Comparison of ENCODE assay signal across 19 mouse cellular contexts in genomic region chr1:119499456-119499855, GRCm38 (mm10).
"Had no signal": no experiment of that assay in that cellular context is flagged by ENCODE, and none has a peak within 500 bp of the region (broad histone marks: within the 10 kb centered on the region; RNA-seq: fewer than 3 reads in every experiment).

No protein-coding gene starts in this region.

- H3K27ac ChIP-seq: left cerebral cortex, adult 2 months; liver, embryonic 14.5 days; midbrain, embryonic 10.5 days; midbrain, embryonic 13.5 days; neural tube, embryonic 13.5 days had no signal

- H3K4me2 ChIP-seq: lung, embryonic 14.5 days; midbrain, embryonic 13.5 days; neural tube, embryonic 13.5 days had no signal

- H3K27me3 ChIP-seq: megakaryocyte, embryonic 14.5 days; midbrain, embryonic 13.5 days; neural tube, embryonic 13.5 days had no signal

- H3K9me3 ChIP-seq: midbrain, embryonic 10.5 days; midbrain, embryonic 13.5 days; neural tube, embryonic 13.5 days had no signal

- H3K4me3 ChIP-seq: left cerebral cortex, adult 2 months; megakaryocyte, embryonic 14.5 days; midbrain, embryonic 10.5 days; midbrain, embryonic 13.5 days; myocyte; neural tube, embryonic 13.5 days had no signal

- H3K36me3 ChIP-seq: midbrain, embryonic 13.5 days had no signal

- DNase-seq: kidney, adult 18-20 months; kidney, adult 9 months; kidney, postnatal 14 days; kidney, postnatal 4 days; layer of hippocampus, postnatal 36 days; lung, embryonic 14.5 days; retina, postnatal 1 day; thymus, adult 18-20 months; thymus, postnatal 14 days; thymus, postnatal 4 days had no signal

- ATAC-seq: lung, postnatal 0 days; midbrain, embryonic 13.5 days; midbrain, embryonic 16.5 days had no signal

- H3K9ac ChIP-seq: liver, embryonic 14.5 days; lung, embryonic 14.5 days; midbrain, embryonic 13.5 days; neural tube, embryonic 13.5 days had no signal
